Mouse (Mus musculus): ENCODE data around the gene Gnai3.

Gene Gnai3

GRCm38 (mm10) chr3:108083904-108084407 lies 62.0 kb downstream of the Gnai3 start:
- in situ Hi-C loops (cut with MboI, MseI), result loop anchor here (5.0 kb wide), 1 partner anchor 68 kb away; the partner anchor contains the start of gene Gpr61

- in situ Hi-C loops (cut with MboI, MseI), result loop anchor here (5.0 kb wide), 1 partner anchor 69 kb away; the partner anchor contains the start of gene Gpr61
Observed at GRCm38 (mm10) chr3:108083161-108083560, 62.8 kb downstream of the Gnai3 start.

- in situ Hi-C loops (cut with MboI, MseI), result loop anchor here (5.0 kb wide), 1 partner anchor 70 kb away; the partner anchor contains the start of gene Gpr61
Observed at GRCm38 (mm10) chr3:108082251-108082875, 63.6 kb downstream of the Gnai3 start.

- in situ Hi-C loops (cut with MboI, MseI), result loop anchor here (5.0 kb wide), 1 partner anchor 71 kb away; the partner anchor contains the start of gene Gpr61
Observed at GRCm38 (mm10) chr3:108081681-108082080, 64.3 kb downstream of the Gnai3 start.

GRCm38 (mm10) chr3:108076836-108077235 lies 69.1 kb downstream of the Gnai3 start:
- in situ Hi-C loops (cut with MboI, MseI), result no loop called here

GRCm38 (mm10) chr3:108072983-108073569 lies 72.9 kb downstream of the Gnai3 start:
- in situ Hi-C loops (cut with MboI, MseI), result no loop called here

GRCm38 (mm10) chr3:108070295-108071293 lies 75.4 kb downstream of the Gnai3 start:
- in situ Hi-C loops (cut with MboI, MseI), result no loop called here

GRCm38 (mm10) chr3:108069231-108069870 lies 76.6 kb downstream of the Gnai3 start:
- in situ Hi-C loops (cut with MboI, MseI), result loop anchor here (10.0 kb wide), 1 partner anchor 375 kb away; the partner anchor contains the start of gene Ahcyl1

GRCm38 (mm10) chr3:108068826-108069225 lies 77.1 kb downstream of the Gnai3 start:
- in situ Hi-C loops (cut with MboI, MseI), result loop anchor here (10.0 kb wide), 1 partner anchor 374 kb away; the partner anchor contains the start of gene Ahcyl1

GRCm38 (mm10) chr3:108067370-108067934 lies 78.5 kb downstream of the Gnai3 start:
- in situ Hi-C loops (cut with MboI, MseI), result loop anchor here (10.0 kb wide), 1 partner anchor 373 kb away; the partner anchor contains the start of gene Ahcyl1

GRCm38 (mm10) chr3:108065551-108065950 lies 80.4 kb downstream of the Gnai3 start:
- in situ Hi-C loops (cut with MboI, MseI), result loop anchor here (10.0 kb wide), 1 partner anchor 371 kb away; the partner anchor contains the start of gene Ahcyl1

- in situ Hi-C loops (cut with MboI, MseI), result loop anchor here (10.0 kb wide), 1 partner anchor 370 kb away; the partner anchor contains the start of gene Ahcyl1
Observed at GRCm38 (mm10) chr3:108064672-108065071, 81.3 kb downstream of the Gnai3 start.

GRCm38 (mm10) chr3:108062648-108063047 lies 83.3 kb downstream of the Gnai3 start:
- in situ Hi-C loops (cut with MboI, MseI), result loop anchor here (10.0 kb wide), 1 partner anchor 368 kb away; the partner anchor contains the start of gene Ahcyl1

- in situ Hi-C loops (cut with MboI, MseI), result loop anchor here (10.0 kb wide), 1 partner anchor 367 kb away; the partner anchor contains the start of gene Ahcyl1
Observed at GRCm38 (mm10) chr3:108061420-108061819, 84.5 kb downstream of the Gnai3 start.

All from T-helper 1 cell (primary cell).